Mouse (Mus musculus): ENCODE measurements around the gene Il3. TPM values are rescaled to one million over a fixed set of nuclear protein-coding genes. Genes with fewer than 3 reads are reported as not detected.

Gene Il3
- polyA plus RNA-seq, 1 experiment from 2014 or later: not detected

DNA sequence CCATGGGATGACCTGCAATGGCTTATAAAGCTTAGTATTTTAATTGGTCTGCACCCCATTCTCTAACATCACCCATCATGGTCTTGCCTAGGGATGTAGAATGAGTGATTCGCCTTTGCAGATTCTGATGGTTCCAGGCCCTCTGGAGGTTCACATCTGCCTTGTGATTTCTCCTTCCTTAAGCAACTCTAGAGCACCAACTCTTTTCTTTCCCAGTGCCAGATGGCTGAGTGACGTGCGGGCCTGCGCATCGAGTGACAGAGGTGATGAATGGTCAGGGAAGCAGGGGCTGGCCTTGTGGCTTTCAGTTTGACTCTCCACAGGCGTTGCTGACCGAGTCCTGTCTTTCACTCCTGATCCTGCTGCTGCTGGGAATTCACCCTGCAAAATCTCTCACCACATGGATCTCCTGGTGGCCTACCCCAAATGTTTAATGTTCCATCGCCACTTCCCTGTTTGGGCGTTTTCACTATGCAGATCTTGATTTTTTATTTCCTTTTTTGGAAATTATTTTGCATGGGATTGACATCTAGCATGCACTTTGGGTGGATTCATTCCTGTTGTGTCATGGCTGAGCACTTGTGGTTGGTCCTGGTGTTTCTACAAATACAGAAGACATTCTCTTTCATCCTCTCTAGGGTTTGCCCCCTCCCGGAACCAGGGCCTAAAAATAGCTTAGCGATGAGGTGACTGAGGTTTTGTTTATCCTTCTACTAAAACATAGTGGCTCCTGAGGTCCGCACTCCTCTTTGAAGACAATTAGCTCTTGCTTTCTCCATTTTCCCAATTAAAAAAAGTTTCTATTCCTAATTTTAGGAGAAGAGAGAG is 27.1 kb upstream of the Il3 start:
- ATAC-seq (no peak), DNase-seq (no peak)
- H3K9me3 ChIP-seq (ENCODE audit: low read length): peaks cover 3% of the 10 kb centered on the region
- no peak overlapping the region for H3K9ac ChIP-seq (replicated peaks)
- H3K27me3 ChIP-seq (ENCODE audit: insufficient read depth, low read length): no peaks in the 10 kb centered on the region
- H3K4me3 ChIP-seq (ENCODE audit: low read depth, low read length): no peak overlapping the region
- TF ChIP-seq EP300 (IDR thresholded peaks at IDR 0.05; ENCODE audit: low read depth) (no peak), CTCF (IDR thresholded peaks at IDR 0.05; ENCODE audit: low read depth) (no peak)
- no peak overlapping the region for H3K27ac ChIP-seq (ENCODE audit: low read depth)
- no peaks in the 10 kb centered on the region for H3K36me3 ChIP-seq (replicated peaks; ENCODE audit: insufficient read depth, low read length)
- H3K4me1 ChIP-seq (ENCODE audit: insufficient read depth): no peaks in the 10 kb centered on the region
- 64% methylated on average over 12 of the region's 12 CpGs for WGBS (ENCODE audit: insufficient replicate concordance)
- H3K4me2 ChIP-seq (ENCODE audit: low read depth, low read length): no peak overlapping the region

GRCm38 (mm10) chr11:54292163-54292562 is 25.1 kb upstream of the Il3 start:
- H3K4me1 ChIP-seq (ENCODE audit: insufficient read depth): no peaks in the 10 kb centered on the region
- ATAC-seq (no peak), DNase-seq (no peak)
- no peaks in the 10 kb centered on the region for H3K27me3 ChIP-seq (ENCODE audit: insufficient read depth, low read length)
- WGBS (ENCODE audit: insufficient replicate concordance): 69% methylated on average over 2 of the region's 2 CpGs
- H3K9ac ChIP-seq (replicated peaks): no peak overlapping the region
- H3K9me3 ChIP-seq (ENCODE audit: low read length): no peaks in the 10 kb centered on the region
- no peak overlapping the region for H3K4me3 ChIP-seq (ENCODE audit: low read depth, low read length)
- no peak overlapping the region for H3K27ac ChIP-seq (ENCODE audit: low read depth)
- H3K36me3 ChIP-seq (replicated peaks; ENCODE audit: insufficient read depth, low read length): no peaks in the 10 kb centered on the region
- TF ChIP-seq EP300 (IDR thresholded peaks at IDR 0.05; ENCODE audit: low read depth) (peak; percentile 37; the same call in 1 of the 2 replicates), CTCF (IDR thresholded peaks at IDR 0.05; ENCODE audit: low read depth) (no peak)
- no peak overlapping the region for H3K4me2 ChIP-seq (ENCODE audit: low read depth, low read length)

GRCm38 (mm10) chr11:54287821-54288453 is 20.9 kb upstream of the Il3 start:
- ATAC-seq (no peak), DNase-seq (no peak)
- H3K4me3 ChIP-seq (ENCODE audit: low read depth, low read length): no peak overlapping the region
- WGBS (ENCODE audit: insufficient replicate concordance): 57% methylated on average over 8 of the region's 8 CpGs
- H3K9me3 ChIP-seq (ENCODE audit: low read length): no peaks in the 10 kb centered on the region
- no peaks in the 10 kb centered on the region for H3K4me1 ChIP-seq (ENCODE audit: insufficient read depth)
- H3K9ac ChIP-seq (replicated peaks): no peak overlapping the region
- H3K27me3 ChIP-seq (ENCODE audit: insufficient read depth, low read length): no peaks in the 10 kb centered on the region
- TF ChIP-seq EP300 (IDR thresholded peaks at IDR 0.05; ENCODE audit: low read depth) (no peak), CTCF (IDR thresholded peaks at IDR 0.05; ENCODE audit: low read depth) (no peak)
- no peaks in the 10 kb centered on the region for H3K36me3 ChIP-seq (replicated peaks; ENCODE audit: insufficient read depth, low read length)
- no peak overlapping the region for H3K4me2 ChIP-seq (ENCODE audit: low read depth, low read length)
- H3K27ac ChIP-seq (ENCODE audit: low read depth): no peak overlapping the region

- Histone ChIP-seq H3K9me3 (ENCODE audit: low read length) (no peaks in the 10 kb centered on the region), H3K9ac (replicated peaks) (no peak overlapping the region), H3K36me3 (replicated peaks; ENCODE audit: insufficient read depth, low read length) (no peaks in the 10 kb centered on the region), H3K4me3 (ENCODE audit: low read depth, low read length) (no peak overlapping the region), H3K4me2 (ENCODE audit: low read depth, low read length) (no peak overlapping the region), H3K4me1 (ENCODE audit: insufficient read depth) (no peaks in the 10 kb centered on the region), H3K27me3 (ENCODE audit: insufficient read depth, low read length) (no peaks in the 10 kb centered on the region), H3K27ac (ENCODE audit: low read depth) (no peak overlapping the region)
- TF ChIP-seq CTCF (IDR thresholded peaks at IDR 0.05; ENCODE audit: low read depth) (no peak), EP300 (IDR thresholded peaks at IDR 0.05; ENCODE audit: low read depth) (no peak)
- ATAC-seq (no peak), DNase-seq (peak; percentile 7)
- 35% methylated on average over 5 of the region's 5 CpGs for WGBS (ENCODE audit: insufficient replicate concordance)
These were observed 4.4 kb upstream of the Il3 start for GRCm38 (mm10) chr11:54271437-54271949.

DNA sequence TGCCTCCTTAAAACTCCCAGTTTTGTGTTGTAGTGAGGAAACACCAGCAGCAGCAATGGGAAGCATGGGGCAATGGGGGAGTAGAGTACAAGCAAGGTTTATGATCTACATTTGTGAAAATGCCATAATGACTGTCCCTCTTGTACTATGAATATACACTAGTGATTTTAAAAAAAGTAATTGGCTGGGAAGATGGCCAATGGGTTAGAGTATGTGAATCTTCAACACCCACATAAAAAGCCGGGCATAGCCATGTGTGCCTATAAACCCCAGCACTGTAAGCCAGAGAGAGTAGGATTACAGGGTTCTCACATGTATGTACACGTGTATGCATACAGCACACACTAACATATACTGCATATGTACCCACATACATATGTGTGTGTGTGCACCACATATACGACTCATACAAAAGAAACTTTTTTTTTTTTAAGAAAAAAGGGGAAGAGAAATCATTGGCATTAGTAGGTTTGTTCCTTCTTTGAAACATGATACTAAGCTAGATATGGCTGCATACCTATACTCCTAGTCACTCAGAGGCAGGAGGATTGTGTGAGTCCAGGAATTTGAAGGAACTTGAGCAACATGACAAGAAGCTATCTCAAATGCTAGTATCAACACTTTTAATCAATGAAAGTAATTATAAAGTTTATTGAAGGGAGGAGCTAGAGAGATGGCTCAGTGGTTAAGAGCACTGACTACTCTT is 2.3 kb upstream of the Il3 start:
- DNase-seq (no peak), ATAC-seq (no peak)
- Histone ChIP-seq H3K27me3 (ENCODE audit: insufficient read depth, low read length) (no peaks in the 10 kb centered on the region), H3K4me2 (ENCODE audit: low read depth, low read length) (no peak overlapping the region), H3K27ac (ENCODE audit: low read depth) (no peak overlapping the region), H3K4me1 (ENCODE audit: insufficient read depth) (no peaks in the 10 kb centered on the region), H3K36me3 (replicated peaks; ENCODE audit: insufficient read depth, low read length) (no peaks in the 10 kb centered on the region), H3K4me3 (ENCODE audit: low read depth, low read length) (no peak overlapping the region), H3K9ac (replicated peaks) (no peak overlapping the region), H3K9me3 (ENCODE audit: low read length) (no peaks in the 10 kb centered on the region)
- WGBS (ENCODE audit: insufficient replicate concordance): 64% methylated on average over 3 of the region's 3 CpGs
- TF ChIP-seq CTCF (IDR thresholded peaks at IDR 0.05; ENCODE audit: low read depth): no peak
- TF ChIP-seq EP300 (IDR thresholded peaks at IDR 0.05; ENCODE audit: low read depth): no peak

- no peak for TF ChIP-seq EP300 (IDR thresholded peaks at IDR 0.05; ENCODE audit: low read depth)
- TF ChIP-seq CTCF (IDR thresholded peaks at IDR 0.05; ENCODE audit: low read depth): peak; percentile 95
- Histone ChIP-seq H3K27me3 (ENCODE audit: insufficient read depth, low read length) (no peaks in the 10 kb centered on the region), H3K27ac (ENCODE audit: low read depth) (no peak overlapping the region)
These were observed 2.5 kb downstream of the Il3 start for GRCm38 (mm10) chr11:54264542-54264941.

More at GRCm38 (mm10) chr11:54264542-54264941, 2.5 kb downstream of the Il3 start:
- no peak for ATAC-seq
- H3K9ac ChIP-seq (replicated peaks): no peak overlapping the region
- H3K4me1 ChIP-seq (ENCODE audit: insufficient read depth): no peaks in the 10 kb centered on the region
- no peak overlapping the region for H3K4me2 ChIP-seq (ENCODE audit: low read depth, low read length)
- WGBS (ENCODE audit: insufficient replicate concordance): 46% methylated on average over 2 of the region's 2 CpGs
- DNase-seq: peak; percentile 53
- H3K4me3 ChIP-seq (ENCODE audit: low read depth, low read length): no peak overlapping the region
- no peaks in the 10 kb centered on the region for H3K36me3 ChIP-seq (replicated peaks; ENCODE audit: insufficient read depth, low read length)
- H3K9me3 ChIP-seq (ENCODE audit: low read length): no peaks in the 10 kb centered on the region
